Mouse (Mus musculus) MEL (cell line): ENCODE data around the gene Pcnx. TPM values are rescaled to one million over a fixed set of nuclear protein-coding genes. Genes with fewer than 3 reads are reported as not detected.

Experiments used
- DNase-seq: peaks from one replicate; pipeline ENCODE4 v3.0.0; 2011; ENCODE audit warnings: low read depth, low spot score
- H3K27ac ChIP-seq: 2 replicates; pipeline ENCODE4 v1.5.1; 2012; ENCODE audit warnings: low read depth, mild to moderate bottlenecking, control low read depth, low read length, moderate library complexity; ENCODE audit not compliant: control insufficient read depth
- H3K27me3 ChIP-seq, 2 experiments: fragments of 150-350 bp in 1 of 2; sonication (generic) in 1 of 2; 2 replicates each; pipeline ENCODE4 v1.6.1; 2012; ENCODE audit warnings: low read length in 2 of 2, mild to moderate bottlenecking in 2 of 2, improper control_type of control experiment in 1 of 2, moderate library complexity in 1 of 2; ENCODE audit not compliant: insufficient read depth in 2 of 2, control insufficient read depth in 1 of 2
- H3K36me3 ChIP-seq, 2 experiments: 2 replicates each; pipeline ENCODE4 v1.6.1; 2012 to 2014; ENCODE audit warnings: low read length in 2 of 2, improper control_type of control experiment in 1 of 2, inconsistent platforms in 1 of 2, mild to moderate bottlenecking in 1 of 2; ENCODE audit not compliant: insufficient read depth in 2 of 2, control insufficient read depth in 1 of 2
- H3K4me1 ChIP-seq, 2 experiments: fragments of 150-350 bp in 1 of 2; sonication (generic) in 1 of 2; 2 replicates each; pipeline ENCODE4 v1.6.1; 2012; ENCODE audit warnings: low read length in 2 of 2, improper control_type of control experiment in 1 of 2, mild to moderate bottlenecking in 1 of 2; ENCODE audit not compliant: insufficient read depth in 2 of 2, control insufficient read depth in 1 of 2
- H3K4me3 ChIP-seq, 2 experiments: fragments of 150-350 bp in 1 of 2; sonication (generic) in 1 of 2; 2 replicates each; pipeline ENCODE4 v1.5.1; 2012; ENCODE audit warnings: low read depth in 2 of 2, low read length in 2 of 2, mild to moderate bottlenecking in 2 of 2, moderate library complexity in 2 of 2, control low read depth in 1 of 2, improper control_type of control experiment in 1 of 2; ENCODE audit not compliant: control insufficient read depth in 1 of 2, insufficient read depth in 1 of 2
- H3K79me2 ChIP-seq: 2 replicates; pipeline ENCODE4 v1.6.1; 2012; ENCODE audit warnings: mild to moderate bottlenecking, low read length, moderate library complexity; ENCODE audit not compliant: control insufficient read depth, poor library complexity, insufficient read depth
- H3K9ac ChIP-seq: 2 replicates; pipeline ENCODE4 v1.6.1; 2012; ENCODE audit warnings: low read depth, mild to moderate bottlenecking, control low read depth, low read length, moderate library complexity; ENCODE audit not compliant: control insufficient read depth, poor library complexity, severe bottlenecking
- H3K9me3 ChIP-seq: fragments of 150-350 bp; sonication (generic); replicated peaks from 2 replicates; pipeline ENCODE4 v1.6.1; 2012; ENCODE audit warnings: mild to moderate bottlenecking, low read length, improper control_type of control experiment, moderate library complexity; ENCODE audit not compliant: insufficient read depth
- CHD2 ChIP-seq: IDR thresholded peaks from 2 replicates; pipeline ENCODE4 v1.6.1; 2011; ENCODE audit warnings: low read length, improper control_type of control experiment
- GABPA ChIP-seq: IDR thresholded peaks from 2 replicates; pipeline ENCODE4 v1.6.1; 2012; ENCODE audit warnings: low read depth, mild to moderate bottlenecking, inconsistent platforms, low read length, improper control_type of control experiment, moderate library complexity
- KAT2A ChIP-seq: conservative IDR thresholded peaks from 2 replicates; pipeline ENCODE4 v1.6.1; 2012; ENCODE audit warnings: low read depth, low read length, improper control_type of control experiment, inconsistent platforms
- MAFK ChIP-seq: IDR thresholded peaks from 2 replicates; pipeline ENCODE4 v1.6.1; 2011; ENCODE audit warnings: low read depth, mild to moderate bottlenecking, low read length, improper control_type of control experiment, borderline replicate concordance
- MEF2A ChIP-seq: IDR thresholded peaks from 2 replicates; pipeline ENCODE4 v1.6.1; 2014; ENCODE audit warnings: low read depth, mild to moderate bottlenecking, inconsistent platforms, low read length, improper control_type of control experiment; ENCODE audit not compliant: poor library complexity, insufficient replicate concordance, severe bottlenecking; ENCODE audit errors: extremely low read depth
- MXI1 ChIP-seq: IDR thresholded peaks from 2 replicates; pipeline ENCODE4 v1.6.1; 2011; ENCODE audit warnings: mild to moderate bottlenecking, low read depth, low read length, improper control_type of control experiment
- MYB ChIP-seq: IDR thresholded peaks from 2 replicates; pipeline ENCODE4 v1.6.1; 2011; ENCODE audit warnings: mild to moderate bottlenecking, low read depth, low read length, improper control_type of control experiment
- MYC ChIP-seq: IDR thresholded peaks from 2 replicates; pipeline ENCODE4 v1.6.1; 2011; ENCODE audit warnings: low read depth, mild to moderate bottlenecking, low read length, improper control_type of control experiment, moderate library complexity
- NELFE ChIP-seq: IDR thresholded peaks from 2 replicates; pipeline ENCODE4 v1.6.1; 2011; ENCODE audit warnings: low read depth, low read length, improper control_type of control experiment
- POLR2AphosphoS2 ChIP-seq: IDR thresholded peaks from 2 replicates; pipeline ENCODE4 v1.6.1; 2011; ENCODE audit warnings: low read length, improper control_type of control experiment
- POLR2AphosphoS5 ChIP-seq: IDR thresholded peaks from 2 replicates; pipeline ENCODE4 v1.6.1; 2012; ENCODE audit warnings: low read depth, borderline replicate concordance, mild to moderate bottlenecking, inconsistent platforms, low read length, moderate library complexity, mixed read lengths
- RAD21 ChIP-seq: IDR thresholded peaks from 2 replicates; pipeline ENCODE4 v1.6.1; 2011; ENCODE audit warnings: mild to moderate bottlenecking, low read depth, low read length, improper control_type of control experiment
- TBP ChIP-seq: IDR thresholded peaks from 2 replicates; pipeline ENCODE4 v1.8.0; 2011; ENCODE audit warnings: low read depth, low read length, improper control_type of control experiment
- TCF12 ChIP-seq: IDR thresholded peaks from 2 replicates; pipeline ENCODE4 v1.6.1; 2014; ENCODE audit warnings: low read depth, mild to moderate bottlenecking, inconsistent platforms, low read length, improper control_type of control experiment, moderate library complexity
- UBTF ChIP-seq: IDR thresholded peaks from 2 replicates; pipeline ENCODE4 v1.6.1; 2012; ENCODE audit warnings: low read depth, mild to moderate bottlenecking, inconsistent platforms, low read length, improper control_type of control experiment, moderate library complexity, borderline replicate concordance; ENCODE audit not compliant: insufficient read depth
- USF2 ChIP-seq, 2 experiments: IDR thresholded peaks; 2 replicates each; pipeline ENCODE4 v1.6.1; 2011 to 2012; ENCODE audit warnings: improper control_type of control experiment in 2 of 2, low read length in 2 of 2, borderline replicate concordance in 1 of 2, inconsistent platforms in 1 of 2, low read depth in 1 of 2, mild to moderate bottlenecking in 1 of 2; ENCODE audit not compliant: insufficient read depth in 1 of 2
- ZNF384 ChIP-seq: IDR thresholded peaks from 2 replicates; pipeline ENCODE4 v1.6.1; 2012; ENCODE audit warnings: low read depth, mild to moderate bottlenecking, inconsistent platforms, low read length, improper control_type of control experiment
- polyA plus RNA-seq, 2 experiments: library from polyadenylated mRNA; stranded (reverse) in 1 of 2; unstranded in 1 of 2; fragments of >175 nt in 1 of 2; fragments of >200 nt in 1 of 2; gene quantifications; 2 replicates each; pipeline versions ENCODE4 v1.2.1 to v1.2.4; 2012; ENCODE audit warnings: low replicate concordance in 2 of 2, low read depth in 1 of 2; ENCODE audit not compliant: insufficient read length in 2 of 2, insufficient read depth in 1 of 2, missing spikeins in 1 of 2
- total RNA-seq: library from RNA; depleted of rRNA; stranded (reverse); fragments of 300-350 nt; gene quantifications from 2 replicates; pipeline ENCODE4 v1.2.3, GENCODE M21; 2012

Pcnx gene
- total and polyA plus RNA-seq, 3 experiments: 8.9 to 140 (median 20.6) TPM

DNA sequence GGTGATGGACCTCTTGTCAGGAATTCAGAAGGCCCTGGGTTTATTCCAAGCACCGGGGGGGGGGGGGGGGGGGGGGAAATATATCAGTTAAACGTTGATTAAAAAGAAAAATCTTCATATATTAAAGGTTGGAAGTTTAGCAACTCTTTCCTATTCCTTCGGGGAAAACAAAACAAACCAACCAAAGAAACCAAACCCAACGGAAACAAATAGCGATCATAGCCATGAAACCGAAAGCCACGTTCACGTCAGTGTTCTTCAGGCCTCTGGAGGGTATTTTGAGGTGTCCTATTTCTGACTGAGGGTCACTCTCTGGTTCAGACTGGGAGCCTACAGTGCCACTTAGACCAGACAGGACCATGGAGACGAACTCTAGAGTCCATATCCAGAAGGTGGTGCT is 6.3 kb upstream of the Pcnx start:
- no peaks in the 10 kb centered on the region for H3K4me1 ChIP-seq
- no peaks in the 10 kb centered on the region for H3K36me3 ChIP-seq
- H3K9me3 ChIP-seq: no peaks in the 10 kb centered on the region
- TF ChIP-seq MAFK (no peak), GABPA (no peak), RAD21 (no peak), MYB (no peak)
- H3K27me3 ChIP-seq: peaks cover 7 to 11% of the 10 kb centered on the region in 2 experiments
- H3K79me2 ChIP-seq: no peaks in the 10 kb centered on the region
- H3K27ac ChIP-seq: no peak overlapping the region
- H3K9ac ChIP-seq: no peak overlapping the region
- DNase-seq: no peak
- H3K4me3 ChIP-seq: no peak overlapping the region

DNA sequence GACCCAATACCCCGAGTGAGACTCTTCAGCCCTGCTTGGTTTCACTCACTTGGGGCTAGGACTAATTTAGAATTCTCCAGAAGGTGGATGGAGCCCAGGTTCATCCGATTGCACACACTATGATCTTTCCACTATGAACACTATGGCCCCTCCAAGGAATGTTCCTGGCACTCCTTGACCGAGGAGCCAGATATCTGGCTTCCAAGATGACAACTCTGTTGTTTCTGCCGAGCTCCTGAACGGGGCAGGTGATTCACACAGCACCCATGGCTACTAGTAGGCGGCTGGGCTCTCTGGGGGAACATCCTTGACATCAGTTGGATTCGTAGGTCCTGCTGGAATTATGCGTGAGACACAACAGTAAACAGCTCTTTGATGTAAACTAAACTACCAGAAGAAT is 4.8 kb upstream of the Pcnx start:
- Histone ChIP-seq H3K79me2 (no peaks in the 10 kb centered on the region; the same call in 1 of the 2 replicates), H3K36me3 (peaks cover 0 to 3% of the 10 kb centered on the region in 2 experiments; a peak in 2 of 4 replicates), H3K27ac (no peak overlapping the region), H3K27me3 (peaks cover 7 to 8% of the 10 kb centered on the region in 2 experiments; a peak in 3 of 4 replicates), H3K9me3 (no peaks in the 10 kb centered on the region), H3K4me1 (peaks cover 0 to 3% of the 10 kb centered on the region in 2 experiments; a peak in 1 of 4 replicates), H3K4me3 (no peak overlapping the region), H3K9ac (no peak overlapping the region)
- DNase-seq: no peak
- TF ChIP-seq TCF12 (no peak), MEF2A (no peak), POLR2AphosphoS5 (no peak), MXI1 (no peak), CHD2 (no peak), NELFE (no peak), KAT2A (no peak), UBTF (no peak), TBP (no peak), ZNF384 (no peak), MYC (no peak), USF2 (IDR thresholded peaks at IDR 0.05; ENCODE audit: borderline replicate concordance in 1 of 2, insufficient read depth in 1 of 2, low read depth in 1 of 2, low read length in 2 of 2) (no peak), POLR2AphosphoS2 (no peak)
